Mouse (Mus musculus) adrenal gland, adult 18-20 months (tissue): Measurements from ENCODE around the gene Por. TPM values are rescaled to one million over a fixed set of nuclear protein-coding genes. Genes with fewer than 3 reads are reported as not detected.

Experiments used
- DNase-seq, 2 experiments: peaks; one replicate each; pipeline ENCODE4 v3.0.0; 2021 to 2022; ENCODE audit warnings: low spot score in 2 of 2
- total RNA-seq, 2 experiments: library from RNA; stranded (reverse); gene quantifications; 1 replicate in 1 of 2; 2 replicates in 1 of 2; pipeline ENCODE4 v1.2.3; 2021

Gene Por
- total RNA-seq, 2 experiments from 2014 or later, result 315 to 352 TPM

DNA sequence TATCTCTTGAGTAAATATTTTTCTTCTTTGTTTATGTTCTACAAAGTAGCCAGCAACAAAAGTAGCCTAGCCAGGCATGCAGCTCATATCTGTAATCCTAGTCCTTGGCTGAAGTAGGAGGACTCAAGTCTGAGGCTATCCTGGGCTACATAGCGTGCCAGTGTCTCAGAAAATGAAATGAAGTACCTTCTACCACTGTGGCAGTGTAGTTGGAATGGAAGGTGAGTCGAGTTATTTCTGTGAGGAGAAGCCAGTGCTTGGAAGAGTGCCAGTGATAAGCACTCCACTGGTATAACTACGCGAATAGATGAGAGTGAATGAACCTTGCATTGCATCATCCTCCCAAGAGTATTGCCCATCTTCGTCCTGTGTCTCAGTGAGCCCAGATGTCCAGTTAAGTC, 27.9 kb downstream of the Por start:
- DNase-seq, result no peak

DNA sequence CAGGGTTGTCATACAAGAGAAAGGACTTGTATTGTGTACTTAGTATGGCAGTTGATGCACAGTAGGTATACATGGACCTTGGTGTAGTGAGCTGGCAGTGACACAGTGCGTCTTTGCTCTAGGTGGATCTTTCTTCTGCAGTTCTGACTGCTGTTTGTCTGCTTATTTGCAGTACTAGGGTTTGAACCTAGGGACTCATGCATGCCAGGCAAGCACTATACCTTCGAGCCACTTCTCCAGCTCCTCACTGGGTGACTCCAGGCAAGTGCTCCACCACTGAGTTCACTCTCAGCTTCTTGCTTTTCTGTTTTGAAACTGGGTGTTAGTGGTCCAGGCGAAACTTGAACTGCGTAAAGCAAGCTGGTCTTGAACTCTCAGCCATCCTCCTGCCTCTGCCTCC, 31.8 kb downstream of the Por start:
- no peak for DNase-seq

DNA sequence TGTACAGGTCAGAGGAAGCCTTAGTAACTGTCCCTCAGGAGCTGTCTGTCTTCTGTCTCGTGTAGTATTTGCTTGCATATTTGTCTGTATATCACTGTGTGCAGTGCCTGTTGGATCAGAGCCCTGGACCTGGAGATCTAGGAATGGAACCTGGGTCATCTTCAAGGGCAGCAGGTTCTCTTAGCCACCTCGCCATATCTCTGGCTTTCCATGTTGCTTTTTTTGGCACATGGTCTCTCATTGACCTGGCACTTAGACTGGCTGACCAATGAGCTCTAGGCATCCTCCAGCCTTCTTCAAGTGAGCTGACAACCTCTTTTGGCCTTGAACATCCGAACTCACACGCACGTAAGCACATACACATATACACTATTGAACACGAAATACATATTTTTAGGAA, 32.4 kb downstream of the Por start:
- no peak for DNase-seq

DNA sequence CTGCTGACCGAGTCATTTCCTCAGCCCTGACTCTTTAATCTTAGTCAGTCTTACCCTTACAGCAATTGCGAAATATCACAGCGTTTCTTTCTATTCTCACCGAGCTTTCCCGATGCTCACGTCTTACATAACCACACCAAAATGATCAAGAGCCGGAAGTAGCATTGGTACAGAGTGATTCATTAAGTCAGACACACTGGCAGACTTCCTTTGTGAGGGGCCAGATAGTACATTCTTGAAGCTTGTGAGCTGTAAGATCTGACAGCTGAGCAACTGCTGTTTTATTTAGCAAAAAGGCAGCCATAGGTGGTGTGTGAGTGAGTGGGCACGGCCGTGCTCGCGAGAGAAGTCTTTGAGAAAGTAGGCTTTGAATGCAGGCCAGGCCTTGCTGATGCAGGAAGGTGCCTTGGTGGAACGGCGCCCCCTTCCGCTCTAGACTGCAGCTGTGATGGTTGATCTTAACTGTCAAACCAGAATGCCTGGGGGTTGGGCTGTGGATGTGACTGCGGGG, 32.9 kb downstream of the Por start:
- DNase-seq, result no peak

DNA sequence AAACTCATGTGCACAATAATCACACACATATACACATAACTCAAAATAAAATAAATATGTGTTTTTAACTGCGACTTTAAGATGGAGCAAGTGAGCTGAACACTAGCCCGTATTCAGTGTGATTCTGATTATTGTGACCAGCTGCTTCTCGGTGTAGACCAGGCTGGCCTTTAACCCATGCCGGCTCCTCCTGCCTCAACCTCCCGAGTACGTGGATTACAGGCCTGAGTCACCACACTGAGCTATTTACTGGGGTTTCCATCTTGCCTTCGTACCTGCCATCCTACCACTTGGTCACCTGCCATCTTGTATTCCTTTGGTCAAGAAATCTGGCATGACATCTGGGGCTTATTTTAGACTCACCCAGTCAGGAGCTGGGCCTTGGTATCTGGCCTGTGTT, 33.6 kb downstream of the Por start:
- no peak for DNase-seq

DNA sequence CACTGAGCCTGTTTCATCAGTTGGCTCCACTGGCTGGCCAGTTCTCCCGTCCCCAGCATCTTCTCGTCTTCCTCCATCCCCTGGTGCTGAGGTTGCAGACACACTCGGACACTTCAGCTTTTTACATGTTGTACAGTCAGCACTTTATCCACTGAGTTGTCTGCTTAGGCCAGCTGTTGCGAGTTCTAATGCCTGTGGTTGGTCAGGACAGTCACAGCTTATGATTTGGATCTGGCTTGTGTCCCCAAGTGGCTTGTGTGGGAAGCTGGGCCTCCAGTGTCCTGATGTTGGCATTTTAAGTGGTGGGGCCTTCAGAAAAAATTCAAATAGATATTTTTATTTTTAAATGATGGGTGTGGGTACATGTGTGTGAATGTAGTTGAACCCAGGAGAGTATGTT, 35.5 kb downstream of the Por start:
- DNase-seq, result no peak

DNA sequence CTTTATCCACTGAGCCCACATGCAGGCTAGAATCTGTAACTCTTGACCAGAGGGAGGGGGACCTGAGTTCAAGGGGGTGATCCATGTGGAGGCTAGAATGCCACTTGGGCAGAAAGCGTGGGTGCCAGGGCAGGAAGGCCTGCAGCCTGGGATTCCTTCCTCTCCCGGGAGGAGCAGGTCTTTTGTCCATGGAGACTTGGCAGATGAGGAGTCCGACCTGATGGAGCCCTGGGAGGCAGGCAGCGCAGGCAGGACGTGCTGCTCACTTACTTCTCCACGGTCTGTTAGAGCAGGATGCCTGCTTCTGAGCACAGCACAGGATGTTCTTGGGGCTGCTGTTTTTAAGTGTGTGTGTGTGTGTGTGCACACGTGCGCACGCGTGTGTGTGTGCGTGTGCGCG, 37.2 kb downstream of the Por start:
- DNase-seq, result no peak

DNA sequence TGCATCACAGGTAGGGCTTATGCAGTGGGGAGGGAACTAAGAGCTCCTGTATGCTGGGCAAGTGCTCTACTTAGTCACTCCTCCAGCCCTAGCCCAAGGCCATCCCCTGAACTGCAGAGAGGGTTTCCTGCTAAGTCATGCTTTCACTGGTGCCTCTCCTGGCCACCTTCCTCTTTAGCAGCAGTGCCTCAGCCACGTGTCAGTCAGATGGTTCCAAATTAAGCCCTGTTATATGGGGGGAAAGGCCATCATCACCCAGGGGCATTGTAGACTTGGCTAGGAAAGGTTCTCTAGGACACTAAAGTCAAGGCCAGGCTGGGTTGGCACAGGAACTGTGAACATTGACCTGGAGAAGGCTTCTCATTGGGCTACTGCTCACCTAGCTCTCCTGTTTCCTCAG, 38.0 kb downstream of the Por start:
- peak in 1 of 2 experiments; percentile 41 for DNase-seq

DNA sequence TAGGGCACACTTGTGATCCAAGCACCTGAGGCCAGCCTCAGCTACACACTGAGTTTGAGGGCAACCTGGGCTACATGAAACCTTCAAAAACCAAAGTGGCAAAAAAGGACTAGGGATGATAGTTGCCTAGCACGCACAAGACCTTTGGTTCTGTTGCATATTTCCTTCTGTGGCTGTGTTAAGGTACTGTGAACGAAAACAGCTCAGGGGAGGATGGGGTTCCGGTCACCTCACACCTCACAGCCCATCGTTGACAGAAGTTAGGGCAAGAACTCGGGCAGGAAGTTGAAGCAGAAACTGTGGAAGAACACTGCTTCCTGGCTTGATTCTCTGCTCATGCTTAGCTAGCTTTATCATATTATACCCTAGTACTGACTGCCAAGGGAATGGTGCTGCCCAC, 39.9 kb downstream of the Por start:
- DNase-seq, result no peak

DNA sequence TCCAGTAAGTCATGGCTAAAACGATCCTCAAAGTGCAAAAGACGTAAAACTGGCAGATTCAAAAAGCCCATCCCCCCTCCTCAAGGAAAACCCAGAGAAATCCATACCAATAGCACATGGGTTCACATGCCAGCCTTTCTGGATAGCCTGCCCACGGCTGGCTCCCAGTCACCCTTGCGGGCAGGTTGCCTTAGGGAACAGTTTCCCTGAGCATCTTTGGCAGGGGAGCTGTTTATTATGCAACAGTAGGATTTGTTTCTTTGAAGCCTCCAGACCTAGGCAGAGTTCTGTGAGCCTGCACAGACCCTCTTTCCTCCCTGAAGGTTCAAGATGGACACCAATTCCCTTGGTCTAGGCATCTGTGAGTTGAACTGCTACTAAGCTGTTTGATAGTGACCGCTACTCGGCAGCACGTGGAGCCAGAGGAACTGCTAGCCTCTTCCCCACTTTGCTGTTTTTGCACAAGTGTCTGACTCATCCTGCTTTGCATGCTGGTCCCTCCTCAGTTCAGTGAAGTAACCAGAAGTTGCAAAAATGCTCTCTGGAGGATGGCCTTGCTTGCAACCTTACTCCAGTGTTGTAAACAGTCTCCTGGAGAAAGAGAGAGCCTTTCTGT, 40.9 kb downstream of the Por start:
- DNase-seq, result no peak

DNA sequence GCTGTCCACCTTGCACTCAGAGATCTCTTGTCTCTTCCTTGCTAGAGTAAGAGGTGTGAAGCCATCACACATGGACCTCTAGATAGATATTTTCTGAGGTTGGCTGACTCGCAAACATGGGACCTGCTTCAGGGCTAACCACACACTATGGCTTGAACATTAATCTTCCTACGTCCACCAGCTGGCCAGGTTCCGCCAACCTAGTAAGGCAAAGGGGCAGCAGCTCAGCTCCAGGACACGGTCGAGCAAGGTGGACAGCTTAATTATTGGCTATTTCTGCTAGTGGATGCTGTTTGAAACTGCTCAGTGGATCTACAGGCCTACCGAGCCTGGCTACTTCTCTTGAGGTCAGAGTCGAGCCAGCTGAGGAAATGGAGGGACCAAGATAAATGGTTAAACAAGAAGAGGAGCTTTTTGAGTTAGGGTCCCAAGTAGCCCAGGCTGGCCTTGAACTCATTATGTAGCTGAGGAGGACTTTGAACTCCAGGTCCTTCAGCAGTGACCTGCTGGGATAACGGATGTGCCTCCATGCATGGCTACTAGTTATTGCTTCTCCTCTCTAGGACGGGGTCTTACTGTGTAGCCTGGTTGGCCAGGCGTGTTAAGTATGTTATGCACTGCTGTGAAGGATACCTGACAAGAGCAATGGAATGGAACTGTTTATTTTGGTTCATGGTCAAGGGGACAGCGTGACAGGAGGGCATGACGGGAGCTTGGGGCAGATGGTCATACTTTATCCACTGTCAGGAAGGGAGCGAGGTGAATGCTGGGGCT, 41.9 kb downstream of the Por start:
- DNase-seq, result no peak

DNA sequence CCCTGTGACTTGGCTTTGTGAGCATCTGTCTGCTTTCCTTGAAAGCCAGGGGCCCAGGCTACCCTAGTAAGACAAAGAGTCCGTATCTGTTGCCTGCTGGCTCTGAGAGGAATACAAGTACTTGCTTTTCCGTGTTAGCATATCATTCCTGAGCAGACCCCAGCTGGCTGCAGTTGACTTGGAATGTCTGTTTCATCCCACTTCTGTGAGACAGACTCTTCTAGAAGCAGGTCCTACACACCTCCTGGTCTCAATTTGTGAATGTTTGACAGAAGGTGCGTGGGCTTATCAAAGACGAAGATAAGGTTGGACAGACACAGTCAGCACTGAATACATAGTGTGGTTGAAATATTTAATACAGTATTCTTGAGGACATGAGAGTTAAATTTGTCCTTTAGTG, 43.0 kb downstream of the Por start:
- DNase-seq, result no peak

DNA sequence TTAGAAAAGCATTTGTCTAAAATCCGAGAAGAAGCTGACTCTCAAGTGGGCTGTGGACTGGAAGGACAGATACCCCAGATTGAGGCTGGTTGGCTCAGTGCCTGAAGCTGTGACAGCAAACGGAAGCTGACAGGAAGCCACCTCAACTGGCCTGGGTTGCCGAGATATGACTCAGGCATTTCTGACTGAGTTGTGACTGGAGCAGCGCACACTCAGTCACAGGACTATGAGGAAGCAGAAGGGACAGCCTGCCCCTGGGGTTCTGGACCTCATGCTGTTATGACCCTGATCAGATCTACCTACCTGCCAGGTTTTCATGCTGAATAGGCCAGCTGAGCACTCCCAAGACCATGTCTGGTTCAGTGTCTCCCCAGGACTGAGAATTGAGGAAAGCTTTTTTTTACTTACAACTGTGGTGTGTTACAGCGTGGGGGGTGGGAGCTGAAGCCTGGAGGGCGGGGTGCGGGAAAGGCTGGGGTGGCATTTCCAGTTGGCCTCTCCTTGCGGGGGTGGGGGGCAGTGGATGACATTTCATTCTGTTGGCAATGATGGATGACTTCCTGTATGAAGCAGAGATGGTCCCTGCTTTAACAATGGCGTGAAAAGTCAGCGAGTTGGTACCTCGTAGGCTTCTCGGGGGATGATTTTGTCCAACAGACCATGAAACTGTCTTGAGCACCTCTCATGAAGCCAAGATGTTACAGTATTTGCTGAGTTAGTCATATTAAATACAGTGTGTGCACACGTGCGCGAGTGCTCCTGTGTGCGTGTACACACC, 43.8 kb downstream of the Por start:
- peak; percentile 73 to 75 for DNase-seq

DNA sequence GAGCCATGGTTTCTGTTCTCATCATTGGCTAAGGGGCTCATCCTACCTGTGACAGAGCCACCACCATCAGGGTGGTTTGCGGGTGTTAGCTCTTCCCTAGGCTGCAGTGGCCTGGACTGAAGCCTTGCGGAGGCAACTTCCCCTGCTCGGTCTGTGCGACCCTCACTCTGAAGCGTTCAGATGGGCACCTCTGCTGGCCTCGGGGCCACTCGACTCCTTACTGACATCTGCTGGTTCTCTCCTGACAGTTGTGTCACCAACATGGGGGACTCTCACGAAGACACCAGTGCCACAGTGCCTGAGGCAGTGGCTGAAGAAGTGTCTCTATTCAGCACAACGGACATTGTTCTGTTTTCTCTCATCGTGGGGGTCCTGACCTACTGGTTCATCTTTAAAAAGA, 45.8 kb downstream of the Por start:
- DNase-seq, result no peak

DNA sequence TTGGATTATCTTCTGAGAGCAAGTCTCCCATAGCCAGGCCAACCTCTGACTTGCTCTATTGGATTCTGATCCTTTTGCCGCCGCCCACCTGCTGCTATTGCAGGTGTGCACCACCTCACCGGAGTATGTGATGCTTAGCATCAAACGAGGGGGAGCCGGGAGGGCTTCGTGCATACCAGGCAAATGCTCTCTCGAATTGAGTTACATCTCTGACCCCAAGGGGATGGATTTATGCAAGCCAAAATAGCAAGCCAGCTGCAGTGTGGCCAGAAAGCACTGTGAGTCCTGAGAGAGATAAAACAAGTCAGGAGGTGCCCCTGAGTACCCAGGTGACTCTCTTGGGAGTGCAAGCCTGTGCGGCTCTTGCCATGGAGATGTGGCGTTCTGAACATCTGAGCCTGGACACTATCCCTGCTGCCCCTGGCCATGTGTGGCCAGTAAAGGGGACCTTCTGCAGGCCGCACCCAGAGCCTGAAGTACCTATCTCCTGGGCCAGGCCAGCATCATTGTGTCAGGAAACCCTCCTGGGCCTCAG, 49.8 kb downstream of the Por start:
- DNase-seq, result no peak

DNA sequence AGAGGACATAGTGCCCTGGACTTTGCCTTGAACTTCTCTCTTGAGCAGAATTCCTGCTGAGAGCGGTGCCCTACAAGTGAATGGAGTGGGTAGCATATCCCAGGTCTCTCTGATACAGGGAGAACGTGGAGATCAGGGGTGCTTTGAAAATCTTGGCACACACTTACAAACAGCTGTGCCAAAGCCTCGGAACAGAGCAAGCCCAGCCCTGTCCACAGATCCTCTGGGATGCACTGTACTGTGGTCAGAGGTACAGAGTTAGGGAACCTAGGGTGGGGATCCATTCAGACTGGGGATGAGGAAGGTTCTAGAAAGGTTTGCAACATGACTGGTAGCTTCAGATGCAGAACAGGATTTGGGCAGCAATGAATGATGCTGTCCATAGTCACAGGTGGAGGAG, 50.3 kb downstream of the Por start:
- DNase-seq, result no peak

DNA sequence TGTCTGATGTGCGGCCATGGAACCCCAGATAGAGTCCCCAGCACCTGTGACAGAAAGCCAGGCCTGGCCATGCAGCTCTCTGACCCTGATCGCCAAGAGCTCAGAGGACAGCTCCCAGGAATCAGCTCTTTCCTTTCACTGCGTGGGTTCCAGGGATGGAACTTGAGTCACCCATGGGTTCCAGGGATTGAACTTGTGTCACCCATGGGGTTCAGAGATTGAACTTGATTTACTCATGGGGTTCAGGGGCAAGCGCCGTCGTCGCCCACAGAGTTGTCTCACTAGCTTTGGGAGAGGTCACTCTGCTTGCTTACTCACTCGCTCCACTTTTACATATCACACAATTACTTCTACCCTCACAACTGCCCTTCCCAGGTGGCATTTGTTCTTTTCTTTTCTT, 51.2 kb downstream of the Por start:
- peak in 1 of 2 experiments; percentile 18 for DNase-seq

DNA sequence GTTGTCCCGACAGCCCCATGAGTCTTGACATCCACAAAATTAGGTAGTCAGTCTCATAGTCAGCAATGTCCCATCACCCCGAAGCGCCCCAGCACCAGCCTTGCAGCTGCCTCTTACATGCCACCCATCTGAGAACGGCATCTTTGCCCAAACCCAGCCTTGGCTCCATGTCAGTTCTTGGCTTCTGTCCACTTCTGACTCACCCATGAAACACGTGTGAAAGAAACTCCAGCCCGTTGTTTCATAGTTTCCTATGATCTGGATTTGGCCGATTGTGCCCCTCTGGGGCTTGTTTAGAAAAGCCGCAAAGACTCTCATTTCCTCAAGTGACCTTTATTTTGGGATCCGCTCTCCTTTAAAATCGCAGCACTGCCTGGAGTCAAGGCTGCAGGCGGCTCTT, 52.3 kb downstream of the Por start:
- peak; percentile 62 to 79 for DNase-seq

DNA sequence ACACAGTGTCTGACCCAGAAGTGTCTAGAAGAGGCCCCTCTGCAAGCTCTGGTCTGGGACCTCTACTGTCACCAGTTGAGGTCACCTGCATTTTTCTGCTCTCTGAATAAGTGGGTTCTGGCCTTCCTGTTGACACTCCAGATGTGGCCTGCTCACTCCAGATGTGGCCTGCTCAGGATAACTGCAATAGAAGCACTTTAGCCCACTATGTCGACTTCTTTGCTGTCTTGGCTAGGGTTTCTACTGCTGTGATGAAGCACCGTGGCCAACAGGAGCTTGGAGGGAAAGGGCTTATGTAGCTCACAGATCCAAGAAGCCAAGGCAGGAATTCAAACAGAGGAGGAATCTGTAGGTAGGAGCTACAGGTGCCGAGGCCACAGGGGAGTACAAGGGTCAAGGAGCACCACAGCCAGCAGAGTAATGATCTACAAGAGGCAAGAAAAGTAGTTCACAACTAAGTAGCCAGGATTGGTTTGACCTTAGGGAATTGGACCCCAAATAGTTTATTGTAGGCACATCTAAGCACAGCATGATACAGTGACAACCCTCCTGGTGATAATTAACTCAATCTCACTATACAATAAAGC, 53.4 kb downstream of the Por start:
- no peak for DNase-seq

DNA sequence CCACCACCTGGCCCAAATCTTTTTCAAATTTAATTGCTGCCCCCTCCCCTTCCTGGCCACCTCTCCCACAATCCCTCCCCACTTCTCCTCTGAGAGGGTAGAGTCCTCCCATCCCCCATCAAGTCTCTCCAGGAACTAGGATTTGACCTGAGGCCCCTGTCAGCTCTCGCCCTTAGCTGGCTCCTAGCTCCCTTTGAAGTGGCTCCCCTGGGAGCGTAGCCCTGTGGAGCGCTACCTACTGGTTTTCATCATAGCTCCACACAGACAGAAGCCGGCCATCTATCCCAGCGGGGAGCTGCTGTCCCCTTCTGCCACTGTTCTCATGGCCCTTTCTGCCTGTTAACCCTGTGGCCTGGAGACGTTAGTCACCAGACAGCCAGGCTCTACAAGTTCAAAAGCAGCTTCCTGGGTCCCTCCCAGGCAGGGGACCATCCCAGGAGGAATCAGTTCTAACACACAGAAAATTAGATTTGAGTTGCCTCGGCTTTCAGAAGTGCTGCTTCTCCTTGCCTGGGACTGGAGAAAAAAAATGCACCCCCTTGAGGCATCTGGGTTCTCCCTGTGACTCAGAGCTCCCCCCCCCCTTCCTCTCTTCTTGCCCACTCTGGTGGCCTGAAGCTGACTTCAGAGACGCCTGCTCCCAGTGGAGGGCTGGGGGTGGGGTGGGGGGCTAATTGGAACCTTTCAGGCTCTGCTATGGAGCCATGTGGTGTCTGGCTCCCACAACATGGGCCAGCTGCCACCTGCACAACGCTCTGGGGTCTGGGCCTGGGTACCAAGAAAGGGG, 54.9 kb downstream of the Por start:
- peak in 1 of 2 experiments; percentile 26 for DNase-seq
